Mouse (Mus musculus) ovary, postnatal 10 days (tissue): ENCODE results near the gene Ehd2.

Experiments used
- DNase-seq: peaks from one replicate; pipeline ENCODE4 v3.0.0; 2022; ENCODE audit warnings: low spot score

Gene Ehd2

GRCm38 (mm10) chr7:15907971-15908590, 59.3 kb downstream of the Ehd2 start:
- no peak for DNase-seq

GRCm38 (mm10) chr7:15906602-15907001, 60.8 kb downstream of the Ehd2 start:
- no peak for DNase-seq

GRCm38 (mm10) chr7:15905861-15906260, 61.5 kb downstream of the Ehd2 start:
- no peak for DNase-seq

- no peak for DNase-seq
Observed at GRCm38 (mm10) chr7:15901366-15902048, 65.9 kb downstream of the Ehd2 start.
